Mouse (Mus musculus): Measurements from ENCODE around the gene Cd37.
A peak's percentile ranks its signal among the peaks of the same experiment; 100 is the strongest.

Gene Cd37

DNA sequence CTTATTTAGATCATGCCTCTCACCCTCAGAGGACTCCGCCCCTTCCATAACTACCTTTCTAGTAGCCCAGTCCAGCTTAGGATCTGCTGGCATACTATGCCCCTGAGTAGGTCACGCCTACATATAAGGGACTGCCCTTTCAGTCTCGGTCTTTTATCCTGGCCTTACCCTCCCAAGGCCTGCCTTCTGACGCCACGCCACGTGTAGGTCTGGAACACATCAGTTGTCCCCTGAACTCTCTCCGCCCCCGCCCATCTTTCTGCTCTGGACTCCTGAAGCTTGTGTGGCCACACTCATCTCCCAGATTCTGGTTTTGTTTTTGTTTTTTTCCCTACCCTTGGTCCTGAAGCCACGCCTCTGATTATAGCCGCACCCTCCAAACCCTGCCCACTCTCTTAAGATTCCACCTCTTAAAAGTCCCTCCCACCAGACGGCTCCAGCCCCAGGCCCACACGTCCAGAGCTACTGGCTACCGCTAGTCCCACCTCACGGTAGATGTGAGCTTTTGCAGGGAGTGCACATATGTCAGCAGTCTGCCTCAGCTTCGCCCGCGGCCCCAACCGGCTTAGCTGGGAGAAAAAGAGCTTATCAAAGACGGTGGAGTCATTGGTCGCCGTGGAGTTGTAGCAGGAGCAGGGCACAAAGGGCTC, 3.9 kb downstream of the Cd37 start:
- DNase-seq (ENCODE audit: low spot score): no peak

DNA sequence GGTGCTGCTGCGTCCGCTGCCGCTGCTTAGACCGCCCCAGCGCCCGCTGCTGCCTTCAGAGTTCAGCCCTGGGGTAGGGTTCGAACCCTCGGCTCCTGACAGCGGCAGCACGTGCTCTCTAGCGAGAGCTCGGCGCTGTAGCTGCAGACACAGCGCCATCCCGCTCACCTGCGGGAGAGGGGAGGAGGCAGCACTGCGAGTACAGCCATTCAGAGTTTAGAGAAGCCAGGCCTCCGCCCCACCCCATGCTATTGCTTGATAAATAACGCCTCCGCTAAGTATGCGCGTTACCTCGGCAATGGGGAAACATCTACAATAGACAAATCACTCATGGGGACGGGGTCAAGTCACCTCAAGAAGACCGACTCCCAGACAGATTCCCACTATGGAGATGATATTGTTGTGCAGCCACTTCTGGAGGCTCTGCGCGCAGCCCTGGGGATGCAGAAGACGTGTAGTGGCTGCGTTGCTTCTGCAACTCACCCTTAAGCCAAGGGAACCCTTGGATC, 4.5 kb downstream of the Cd37 start:
- DNase-seq (ENCODE audit: low spot score): no peak

DNA sequence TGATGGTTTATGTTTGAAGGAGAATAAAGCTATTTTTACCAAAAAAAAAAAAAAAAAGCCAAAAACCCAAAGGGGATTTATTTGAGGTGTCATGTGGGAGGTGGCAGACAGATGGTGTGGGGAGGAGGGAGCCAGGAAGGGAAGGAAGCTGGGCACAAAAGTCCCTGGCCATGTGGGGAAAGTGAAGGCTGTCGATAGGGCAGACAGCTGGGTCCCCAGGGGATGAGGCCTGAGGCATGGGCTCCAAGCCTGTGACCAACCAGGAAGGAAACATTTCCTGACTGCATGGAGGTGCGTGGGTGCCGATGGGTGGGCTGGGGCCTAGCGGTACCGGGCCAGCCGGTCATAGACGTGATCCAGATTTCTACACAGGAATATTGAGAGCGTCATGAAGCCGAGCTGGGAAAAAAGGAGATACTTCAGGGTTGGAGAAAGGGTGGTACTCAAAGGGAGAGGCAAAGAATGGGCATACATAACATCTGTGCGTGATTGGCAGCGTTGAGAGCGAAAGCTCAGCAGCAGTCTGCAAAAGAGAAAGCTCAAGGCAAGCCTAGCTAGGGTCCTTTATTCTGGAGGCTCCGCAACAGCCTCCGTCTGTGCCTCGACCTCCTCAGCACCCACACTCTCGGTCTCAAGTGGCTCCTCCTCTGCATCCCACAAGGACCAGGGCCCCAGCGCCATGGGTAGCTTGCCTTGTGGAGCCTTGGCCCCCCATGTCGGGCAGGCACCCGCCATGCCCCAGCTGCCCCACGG, 5.2 kb downstream of the Cd37 start:
- no peak for DNase-seq (ENCODE audit: low spot score)

DNA sequence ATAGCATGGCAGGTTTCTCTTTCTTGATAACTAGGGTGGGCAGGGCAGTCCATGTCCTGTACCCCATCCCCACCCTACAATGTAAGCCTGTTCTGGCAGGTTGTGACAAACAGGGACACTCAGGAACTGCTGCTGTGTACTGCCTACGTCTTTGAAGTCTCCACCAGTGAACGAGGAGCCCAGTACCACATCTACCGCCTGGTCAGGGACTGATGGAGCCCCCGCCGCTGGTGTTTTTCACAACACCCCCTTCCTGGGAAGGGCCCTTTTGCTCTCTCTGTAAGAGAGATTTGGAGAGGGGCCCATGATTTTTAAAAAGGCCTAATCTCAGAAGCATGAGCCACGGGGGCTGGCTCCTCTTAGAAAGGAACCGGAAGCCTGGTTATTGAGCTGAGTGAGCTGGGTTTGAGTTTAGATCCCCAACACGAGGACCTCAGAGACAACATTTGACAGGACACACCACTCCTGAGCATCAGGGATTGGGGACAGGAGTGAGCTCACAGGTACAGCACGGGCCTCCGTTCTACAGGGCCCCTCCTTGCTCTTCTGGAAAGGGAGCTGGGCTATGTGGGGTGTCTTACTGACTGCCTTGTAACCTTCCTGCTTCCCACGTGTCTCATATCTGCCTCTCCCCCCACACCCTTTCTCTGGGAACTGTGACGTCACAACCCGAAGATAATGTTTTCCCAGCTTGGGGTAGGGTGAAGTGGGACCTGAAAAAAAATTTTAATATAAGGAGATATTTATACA, 6.0 kb downstream of the Cd37 start:
- DNase-seq (ENCODE audit: low spot score): no peak

DNA sequence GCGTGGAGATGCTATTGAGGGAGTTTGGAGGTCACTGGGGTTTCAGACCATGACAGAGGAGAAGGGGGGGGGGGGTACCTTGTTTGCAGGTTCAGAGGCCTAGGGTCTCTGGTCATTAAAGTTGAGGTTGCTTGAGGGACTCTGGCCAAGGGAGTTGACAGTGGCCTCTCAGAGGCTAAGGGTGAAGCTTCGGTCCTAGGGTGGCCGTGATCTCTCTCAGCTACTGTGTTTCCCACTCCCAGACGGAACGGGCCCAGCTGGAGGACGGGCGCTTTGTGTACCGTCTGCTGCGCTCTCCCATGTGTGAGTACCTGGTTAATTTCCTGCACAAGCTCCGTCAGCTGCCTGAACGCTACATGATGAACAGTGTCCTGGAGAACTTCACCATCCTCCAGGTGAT, 7.0 kb downstream of the Cd37 start:
- no peak for DNase-seq (ENCODE audit: low spot score)

DNA sequence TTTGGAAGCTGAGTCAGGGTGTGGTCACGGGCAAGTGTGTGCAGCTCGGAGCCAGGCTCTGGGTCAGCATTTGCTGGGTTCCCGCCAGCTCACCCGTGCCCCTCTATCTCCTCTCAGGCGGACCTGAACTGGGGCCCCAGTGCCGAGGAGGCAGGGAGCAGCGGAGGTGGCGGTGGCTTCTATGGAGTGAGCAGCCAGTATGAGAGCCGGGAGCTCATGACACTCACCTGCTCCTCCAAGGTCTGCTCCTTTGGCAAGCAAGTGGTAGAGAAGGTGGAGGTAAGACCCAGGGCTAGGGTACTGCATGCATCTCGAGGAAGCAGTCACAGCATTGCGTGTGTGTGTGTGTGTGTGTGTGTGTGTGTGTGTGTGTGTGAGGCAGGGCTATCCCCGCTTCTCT, 7.7 kb downstream of the Cd37 start:
- no peak for DNase-seq (ENCODE audit: low spot score)

DNA sequence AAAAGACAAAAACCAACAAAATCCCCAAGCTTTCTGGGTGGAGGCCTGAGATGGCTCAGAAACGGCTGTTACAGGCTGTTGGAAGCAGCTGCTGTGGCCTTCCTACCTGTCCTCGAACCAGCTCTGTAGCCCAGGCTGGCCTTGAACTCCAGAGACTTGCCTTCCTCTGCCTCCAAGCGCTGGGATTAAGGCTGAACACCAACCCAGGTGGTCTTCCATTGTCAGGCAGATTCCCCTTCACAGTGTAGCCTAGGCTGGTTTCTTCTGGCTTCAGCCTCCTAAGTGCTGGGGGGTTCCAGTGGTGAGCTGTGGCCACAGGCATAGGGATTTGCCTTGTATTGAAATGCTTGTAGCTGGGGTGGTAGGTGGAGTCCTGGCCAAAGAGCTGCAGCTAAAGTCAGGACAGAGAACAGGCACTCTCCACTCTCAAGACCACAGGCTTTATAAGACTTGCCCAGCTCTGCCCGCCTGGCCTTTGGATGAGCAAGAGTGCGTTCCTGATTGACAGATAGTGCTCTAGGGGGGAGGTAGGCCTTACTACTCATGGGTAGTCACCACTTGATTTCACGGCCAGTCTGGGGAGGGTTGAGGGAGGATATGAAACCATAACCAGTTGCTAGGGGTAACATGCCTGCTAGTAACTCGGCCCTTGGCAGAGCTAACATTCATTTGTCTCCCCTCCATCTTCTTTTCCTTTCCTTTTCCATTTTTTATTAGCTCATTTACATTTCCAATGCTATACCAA, 9.3 kb downstream of the Cd37 start:
- no peak for DNase-seq (ENCODE audit: low spot score)

DNA sequence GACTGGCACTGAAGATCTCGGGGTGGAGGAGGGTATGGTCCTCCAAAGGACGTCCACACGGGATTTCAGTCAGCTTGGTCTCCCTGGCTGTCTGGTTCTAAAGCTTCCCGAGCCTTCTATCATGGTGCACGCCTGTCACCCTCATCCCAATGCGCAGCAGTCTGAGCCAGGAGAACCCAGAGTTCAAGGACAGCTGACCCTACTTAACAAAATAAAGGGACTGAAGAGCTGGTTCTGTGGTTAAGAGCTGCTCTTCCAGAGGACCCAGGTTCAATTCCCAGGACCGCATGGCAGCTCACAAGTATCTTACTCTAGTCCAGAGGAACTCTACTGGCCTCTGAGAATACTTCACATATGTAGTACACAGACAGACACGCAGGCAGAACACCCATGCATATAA, 9.9 kb downstream of the Cd37 start:
- DNase-seq (ENCODE audit: low spot score): no peak

DNA sequence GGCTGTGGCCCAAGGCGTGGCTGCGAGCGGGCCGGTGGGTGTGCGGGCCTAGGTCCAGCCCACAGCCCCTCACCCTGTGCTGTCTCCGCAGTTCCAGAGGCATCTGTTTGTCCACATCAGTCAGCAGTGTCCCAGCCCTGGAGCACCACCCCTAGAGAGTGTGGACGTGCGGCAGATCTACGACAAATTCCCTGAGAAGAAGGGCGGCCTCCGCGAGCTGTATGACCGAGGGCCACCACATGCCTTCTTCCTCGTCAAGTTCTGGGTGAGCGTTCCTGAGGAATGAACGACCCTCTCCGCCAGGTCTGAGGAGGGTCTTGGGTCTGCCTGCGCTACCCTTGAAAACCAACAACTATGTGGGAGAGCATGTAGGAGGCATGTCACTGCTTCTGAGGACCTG, 10.4 kb downstream of the Cd37 start:
- no peak for DNase-seq (ENCODE audit: low spot score)

DNA sequence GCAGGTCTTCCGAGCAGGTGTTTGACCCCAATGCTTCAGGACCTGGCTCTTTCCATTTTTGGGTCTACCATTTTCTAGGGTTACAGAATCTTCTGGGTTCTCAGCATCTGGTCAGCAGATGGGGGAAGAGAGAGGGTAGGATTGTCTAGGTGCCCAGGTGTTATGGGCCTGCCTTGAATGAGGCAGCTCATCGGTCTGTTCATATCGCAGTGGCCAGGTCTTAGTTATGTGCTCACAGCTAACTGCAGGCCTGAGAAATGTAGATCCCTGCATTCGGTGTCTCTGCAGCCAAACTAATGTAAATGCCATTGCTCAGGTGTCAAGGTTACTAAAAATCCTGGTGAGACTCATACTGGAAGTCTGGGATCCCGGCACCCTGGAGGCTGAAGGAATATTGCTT, 12.5 kb downstream of the Cd37 start:
- no peak for DNase-seq (ENCODE audit: low spot score)

DNA sequence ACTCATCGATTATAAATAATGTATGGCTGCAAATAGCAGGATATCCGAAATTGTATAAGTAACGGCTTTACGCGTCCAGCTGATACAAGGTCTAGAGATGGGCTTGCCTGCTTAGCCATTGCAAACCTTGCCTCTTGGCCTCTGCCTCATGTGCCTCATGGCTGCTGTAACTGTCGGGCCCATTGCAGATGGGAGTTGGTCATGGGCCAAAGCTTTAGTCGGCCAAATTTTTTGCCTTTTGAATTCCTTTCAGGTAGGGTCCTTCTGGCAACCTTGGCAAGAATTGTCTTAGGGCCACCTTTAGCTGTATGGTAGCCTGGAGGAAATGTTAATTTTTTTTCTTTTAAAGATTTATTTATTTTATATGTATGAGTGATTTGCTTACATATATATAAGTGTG, 14.1 kb downstream of the Cd37 start:
- DNase-seq (ENCODE audit: low spot score): no peak

DNA sequence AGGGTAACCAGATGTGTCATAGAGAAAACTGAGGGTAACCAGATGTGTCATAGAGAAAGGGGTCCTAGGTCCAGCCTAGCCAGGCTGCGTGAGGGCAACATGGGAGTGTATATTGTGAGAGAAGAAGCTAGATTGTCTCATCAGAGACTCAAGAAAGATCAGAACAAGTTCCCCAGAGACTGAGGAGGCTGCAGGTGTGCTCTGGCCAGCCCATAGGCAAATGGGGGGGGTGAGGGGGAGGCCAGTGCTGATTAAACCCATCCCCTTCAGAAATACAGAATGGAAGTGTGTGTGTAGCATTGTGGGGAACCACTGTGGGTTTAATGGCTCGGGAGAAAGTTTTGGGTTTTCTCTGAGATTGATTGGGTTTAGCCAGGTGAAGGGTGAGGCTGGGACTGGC, 17.2 kb downstream of the Cd37 start:
- DNase-seq (ENCODE audit: low spot score): no peak

DNA sequence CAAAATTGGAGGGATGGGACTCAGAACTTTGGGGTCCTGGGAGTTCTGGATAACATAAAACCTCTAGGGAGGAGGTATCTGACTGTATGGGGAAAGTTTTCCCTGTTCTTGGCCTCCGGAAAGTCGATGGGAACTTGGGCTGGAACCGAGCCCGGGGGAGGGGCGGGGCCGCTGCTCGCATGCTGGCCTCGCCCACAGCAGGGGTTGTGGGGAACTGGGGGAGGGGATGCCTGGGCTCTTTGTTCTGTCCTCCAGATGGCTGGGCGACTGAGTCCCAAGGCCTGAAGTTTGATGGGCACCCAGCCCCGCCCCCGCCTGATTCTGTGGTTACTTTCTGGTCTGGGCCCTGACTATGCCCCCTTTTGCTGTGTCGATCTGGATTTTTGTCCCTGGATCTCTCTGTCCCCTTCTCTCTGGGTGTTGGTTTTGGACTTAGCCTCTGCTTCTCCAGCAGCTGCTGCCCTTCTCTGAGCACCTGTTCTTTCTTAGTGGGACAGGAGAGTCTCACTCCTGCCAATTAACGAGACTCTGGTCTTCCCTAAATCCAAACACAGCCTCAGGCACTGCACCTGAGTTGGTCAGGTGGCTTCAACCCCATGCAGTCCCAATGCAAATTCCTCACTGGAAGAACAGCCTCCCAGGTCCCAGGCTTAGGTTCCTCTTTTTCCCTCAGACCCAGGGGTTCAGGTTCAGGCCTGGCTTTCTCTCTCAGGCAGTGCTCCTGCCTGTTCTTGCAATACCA, 22.3 kb downstream of the Cd37 start:
- peak; percentile 64 for DNase-seq (ENCODE audit: low spot score)

DNA sequence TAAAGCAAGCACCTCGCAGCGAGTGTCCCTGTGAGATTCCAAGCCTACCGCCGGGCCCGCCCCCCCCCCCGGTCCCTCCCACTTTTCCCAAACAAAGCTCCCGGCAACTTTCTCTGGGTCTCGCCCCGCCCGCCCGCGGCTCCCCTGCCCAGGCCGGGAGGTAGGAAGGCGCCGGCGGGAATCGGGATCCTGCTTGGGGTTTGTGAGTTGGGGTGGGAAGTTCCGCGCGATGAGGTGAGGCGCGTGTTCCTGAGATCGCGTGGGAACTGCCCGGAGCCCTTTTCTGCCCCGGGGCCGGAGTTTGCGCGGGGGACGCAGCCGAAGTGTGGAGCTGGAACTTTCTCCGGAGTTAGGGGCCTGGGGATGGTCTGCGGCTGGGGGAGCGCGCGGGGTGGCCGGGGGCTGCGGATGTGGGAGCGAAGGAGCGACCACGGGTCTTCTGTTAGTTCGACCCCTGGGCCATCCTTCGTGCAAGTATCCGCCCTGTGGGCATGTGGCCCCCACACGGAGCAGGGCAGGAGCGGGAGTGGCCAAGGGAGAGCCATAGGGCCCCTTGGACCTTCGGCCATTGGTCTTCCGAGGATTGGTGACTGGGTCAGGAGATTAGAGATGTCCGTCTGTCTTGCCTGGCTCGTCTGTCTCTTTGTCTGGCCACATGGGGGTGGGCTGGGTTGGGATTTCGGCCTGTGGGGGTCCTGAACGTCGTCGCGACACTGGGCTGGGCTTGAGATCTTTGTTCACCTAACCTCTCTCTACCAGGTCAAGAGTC, 23.1 kb downstream of the Cd37 start, which contains the start of gene Tead2:
TSS of gene Tead2 (plus strand) at position 81 of the 769 bp plus-strand sequence.
- DNase-seq (ENCODE audit: low spot score): peak; percentile 47

DNA sequence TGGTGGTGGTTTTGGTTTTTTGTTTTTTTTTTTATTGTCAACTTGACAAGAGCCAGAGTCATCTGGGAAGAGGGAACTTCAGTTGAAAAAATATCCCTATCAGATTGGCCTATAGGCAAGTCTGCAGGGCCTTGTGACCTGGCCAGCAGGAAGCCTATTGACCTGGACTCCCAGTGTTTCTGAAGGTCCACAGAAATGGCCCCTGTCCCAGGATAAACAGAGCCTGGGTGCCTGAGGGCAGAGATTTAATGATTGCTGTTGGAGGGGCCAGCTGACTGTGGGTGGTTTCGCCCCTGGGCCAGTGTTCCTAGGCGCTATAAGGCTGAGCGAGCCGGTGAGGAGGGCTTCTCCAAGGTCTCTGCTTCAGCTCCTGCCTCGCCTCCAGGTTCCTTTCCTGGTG, 25.2 kb downstream of the Cd37 start:
- no peak for DNase-seq (ENCODE audit: low spot score)

DNA sequence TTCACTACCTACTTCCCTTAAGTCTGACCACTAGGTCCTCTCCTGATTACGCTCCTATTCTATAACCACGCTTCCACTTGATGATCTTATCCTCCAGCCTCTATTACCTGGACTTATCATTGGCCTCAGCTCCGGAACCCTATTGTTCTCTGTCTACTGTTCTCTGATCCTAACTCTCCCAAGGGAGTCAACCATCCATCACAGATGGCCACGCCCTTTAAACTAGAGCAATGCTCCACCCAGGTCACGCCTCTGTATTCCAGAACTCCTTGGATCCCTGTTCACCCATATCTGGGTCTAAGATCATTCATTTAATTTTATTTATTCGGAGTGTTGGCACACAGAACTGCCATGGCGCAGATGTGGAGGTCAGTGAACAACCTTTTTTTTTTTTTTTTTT, 26.6 kb downstream of the Cd37 start:
- DNase-seq (ENCODE audit: low spot score): no peak

DNA sequence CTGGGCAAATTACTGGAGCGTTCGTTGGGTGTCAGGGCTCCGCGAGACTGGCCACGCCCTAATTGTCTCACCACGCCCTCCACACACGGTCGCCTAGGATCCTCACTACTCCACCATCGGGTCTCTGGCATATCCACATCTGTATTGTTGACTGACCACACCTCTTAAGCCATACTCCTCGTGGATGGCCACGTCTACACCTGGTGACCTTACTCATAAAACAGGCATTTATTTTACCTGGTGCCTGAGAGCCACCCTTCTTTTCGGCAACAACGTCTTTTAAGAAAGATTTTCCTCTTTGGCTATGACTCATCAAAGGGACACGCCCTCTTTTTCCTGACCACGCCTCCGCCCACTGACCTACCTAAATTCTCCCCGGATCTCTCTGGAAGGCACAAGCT, 27.1 kb downstream of the Cd37 start, which contains the start of gene Dkkl1:
TSS of gene Dkkl1 (minus strand) at position 297 of the 401 bp plus-strand sequence.
- DNase-seq (ENCODE audit: low spot score): no peak

DNA sequence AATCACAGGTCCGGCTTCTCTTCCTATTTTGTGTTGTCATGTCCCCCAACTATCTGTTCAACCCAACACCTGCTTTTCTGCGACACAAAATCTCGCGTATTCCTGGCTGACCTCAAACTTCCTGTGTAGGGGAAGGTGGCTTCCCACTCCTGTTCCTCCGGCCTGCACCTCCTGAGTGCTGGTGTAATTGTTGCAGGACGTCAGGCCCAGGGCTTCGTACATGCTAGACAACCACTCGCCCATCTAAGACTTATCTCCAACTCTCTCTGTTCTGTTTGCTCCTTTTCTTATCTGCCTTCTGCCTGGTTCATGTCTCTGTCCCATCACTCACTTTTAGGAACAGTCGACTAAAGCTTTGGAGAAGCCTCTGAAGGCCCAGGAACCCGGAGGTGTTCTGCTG, 27.8 kb downstream of the Cd37 start:
- DNase-seq (ENCODE audit: low spot score): no peak

DNA sequence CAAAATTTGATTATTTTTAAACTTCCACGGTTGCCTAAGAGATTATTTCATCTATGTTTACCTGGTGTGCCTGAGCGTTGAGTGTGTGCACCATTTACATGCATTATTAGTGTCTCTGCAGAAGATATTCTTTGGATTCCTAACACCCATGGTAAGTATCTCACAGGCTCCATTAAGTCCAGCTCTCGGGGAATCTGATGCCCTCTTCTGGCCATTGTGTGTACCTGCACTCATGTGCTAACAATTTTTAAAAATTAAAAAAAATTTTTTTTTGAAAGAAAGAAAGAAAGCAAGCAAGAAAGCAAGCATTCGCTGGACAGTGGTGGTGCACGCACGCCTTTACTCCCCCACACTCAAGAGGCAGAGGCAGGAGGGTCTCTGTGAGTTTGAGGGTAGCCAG, 30.7 kb downstream of the Cd37 start:
- no peak for DNase-seq (ENCODE audit: low spot score)

DNA sequence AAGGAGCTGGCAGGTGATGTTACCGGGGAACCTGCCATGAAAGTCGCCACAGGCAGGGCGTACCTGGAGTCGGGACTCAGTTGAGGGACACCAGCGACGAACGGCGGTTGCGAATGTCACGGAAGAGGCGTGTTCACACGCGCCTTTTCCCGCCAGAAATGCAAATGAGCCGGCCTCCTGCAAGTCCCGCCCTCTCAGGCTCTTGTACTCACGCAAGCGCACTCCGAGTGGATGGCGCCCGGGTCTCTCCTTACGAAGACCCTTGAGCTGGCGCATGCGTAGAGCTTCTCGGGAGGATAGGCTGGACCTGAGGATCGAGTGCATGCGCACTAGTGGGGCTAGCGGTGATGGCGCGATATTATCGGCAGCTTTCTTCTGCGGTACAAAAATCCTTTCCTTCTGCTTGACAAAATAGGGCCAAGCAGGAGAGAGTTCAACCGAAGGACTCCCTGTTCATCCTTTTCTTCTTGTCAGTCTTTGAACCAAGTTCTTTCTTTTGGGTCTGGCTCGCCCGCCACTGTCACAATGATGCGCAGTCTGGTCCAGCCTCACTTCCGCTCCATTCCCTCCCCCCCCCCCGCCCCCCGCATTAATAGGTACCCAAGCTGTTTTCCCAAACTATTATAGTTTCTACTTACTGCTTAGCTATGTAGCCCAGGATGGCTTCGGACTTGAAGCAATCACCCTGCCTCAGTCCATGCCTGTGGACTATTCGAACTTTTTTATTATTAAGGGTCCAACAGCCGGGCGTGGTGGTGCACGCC, 34.4 kb downstream of the Cd37 start, which contains the start of gene Ccdc155:
TSS of gene Ccdc155 (minus strand) at position 513 of the 764 bp plus-strand sequence.
- DNase-seq (ENCODE audit: low spot score): peak; percentile 72
